Mouse (Mus musculus): Measurements from ENCODE around the gene Olfr389.

Gene Olfr389

GRCm38 (mm10) chr11:73780613-73781012 lies at the start of gene Olfr389:
Olfr389 (minus strand) TSS chr11:73780713.
- DNase-seq: no peak

GRCm38 (mm10) chr11:73816949-73817348 lies 36.4 kb upstream of the Olfr389 start, which contains the start of gene Olfr392:
Olfr392 (minus strand) TSS chr11:73817049.
- no peak for DNase-seq

GRCm38 (mm10) chr11:73802952-73803351 lies 22.4 kb upstream of the Olfr389 start, which contains the start of gene Olfr391-ps:
Olfr391-ps (minus strand) TSS chr11:73803052.
- DNase-seq: no peak

- DNase-seq: no peak
Measured at GRCm38 (mm10) chr11:73782664-73783063, 2.2 kb upstream of the Olfr389 start, which contains the start of gene Olfr390. Olfr390 (plus strand) TSS chr11:73782964.

- DNase-seq: no peak
Measured at GRCm38 (mm10) chr11:73759115-73759514, 21.4 kb downstream of the Olfr389 start.
